Comparison of ENCODE assay signal across 8 mouse cellular contexts in genomic region chr7:112453805-112454214, GRCm38 (mm10). TPM values are rescaled to one million over a fixed set of nuclear protein-coding genes. Genes with fewer than 3 reads are reported as not detected.
DNase-seq lines count a peak whose midpoint lies in the region; ATAC-seq and TF ChIP-seq lines count a peak whose summit lies in the region.

No protein-coding gene starts in this region.

- peaks cover 15% of the 10 kb centered on the region for H3K4me1 ChIP-seq in hindbrain, embryonic 13.5 days (replicated peaks)
- H3K4me1 ChIP-seq in hindbrain, postnatal 0 days (ENCODE audit: insufficient read depth, low read length) = no peaks in the 10 kb centered on the region
- H3K4me1 ChIP-seq in embryonic facial prominence, embryonic 11.5 days (ENCODE audit: control insufficient read depth, insufficient read depth, low read length) = no peaks in the 10 kb centered on the region; the same call in 1 of the 2 replicates

- no peak overlapping the region for H3K9ac ChIP-seq in hindbrain, embryonic 13.5 days
- no peak overlapping the region for H3K9ac ChIP-seq in hindbrain, postnatal 0 days (replicated peaks; ENCODE audit: low read length)
- no peak overlapping the region for H3K9ac ChIP-seq in embryonic facial prominence, embryonic 11.5 days (replicated peaks; ENCODE audit: low read length)

- H3K27me3 ChIP-seq in hindbrain, embryonic 13.5 days = no peaks in the 10 kb centered on the region
- no peaks in the 10 kb centered on the region for H3K27me3 ChIP-seq in hindbrain, postnatal 0 days (ENCODE audit: insufficient read depth, low read length)
- H3K27me3 ChIP-seq in embryonic facial prominence, embryonic 11.5 days (ENCODE audit: control insufficient read depth, insufficient read depth, low read length) = no peaks in the 10 kb centered on the region

- no peak overlapping the region for H3K4me3 ChIP-seq in hindbrain, embryonic 13.5 days
- no peak overlapping the region for H3K4me3 ChIP-seq in hindbrain, postnatal 0 days (ENCODE audit: low read length)
- H3K4me3 ChIP-seq in embryonic facial prominence, embryonic 11.5 days (ENCODE audit: low read depth, low read length) = no peak overlapping the region

- H3K4me2 ChIP-seq in hindbrain, embryonic 13.5 days = no peak overlapping the region
- H3K4me2 ChIP-seq in hindbrain, postnatal 0 days (ENCODE audit: low read depth, low read length) = no peak overlapping the region
- H3K4me2 ChIP-seq in embryonic facial prominence, embryonic 11.5 days (ENCODE audit: low read depth, low read length) = no peak overlapping the region

- no peaks in the 10 kb centered on the region for H3K36me3 ChIP-seq in hindbrain, embryonic 13.5 days
- H3K36me3 ChIP-seq in hindbrain, postnatal 0 days (ENCODE audit: insufficient read depth, low read length) = no peaks in the 10 kb centered on the region
- H3K36me3 ChIP-seq in embryonic facial prominence, embryonic 11.5 days (replicated peaks; ENCODE audit: control insufficient read depth, insufficient read depth, low read depth, low read length) = no peaks in the 10 kb centered on the region

- no peak for ATAC-seq in hindbrain, embryonic 13.5 days (ENCODE audit: low FRiP score)
- no peak for ATAC-seq in hindbrain, postnatal 0 days
- ATAC-seq in embryonic facial prominence, embryonic 11.5 days (replicated peaks; ENCODE audit: insufficient number of reproducible peaks, low FRiP score, low TSS enrichment, low read depth) = no peak

- no peak for DNase-seq in hindbrain, postnatal 0 days (ENCODE audit: low spot score)
- peak; percentile 82 for DNase-seq in NIH3T3 (ENCODE audit: low read depth)
- peak; percentile 48 for DNase-seq in embryonic facial prominence, embryonic 11.5 days (ENCODE audit: low spot score)
- peak; percentile 68 for DNase-seq in lung, postnatal 10 days
- DNase-seq in testis, postnatal 10 days (ENCODE audit: low spot score) = no peak
- no peak for DNase-seq in layer of hippocampus, adult 9-11 months
- DNase-seq in urinary bladder, adult 2 months (ENCODE audit: low spot score) = no peak

- no peaks in the 10 kb centered on the region for H3K9me3 ChIP-seq in hindbrain, embryonic 13.5 days
- H3K9me3 ChIP-seq in hindbrain, postnatal 0 days (ENCODE audit: low read length) = no peaks in the 10 kb centered on the region
- no peaks in the 10 kb centered on the region for H3K9me3 ChIP-seq in embryonic facial prominence, embryonic 11.5 days (replicated peaks; ENCODE audit: control insufficient read depth, low read length)

- H3K27ac ChIP-seq in hindbrain, embryonic 13.5 days = peak overlapping the region; percentile 5; the same call in 1 of the 2 replicates
- no peak overlapping the region for H3K27ac ChIP-seq in hindbrain, postnatal 0 days
- 0 out of 2 replicates have a peak overlapping the region, but pooled peaks have one; percentile 16 for H3K27ac ChIP-seq in embryonic facial prominence, embryonic 11.5 days (replicated peaks; ENCODE audit: low read depth, low read length)

- WGBS in hindbrain, embryonic 13.5 days = 12% methylated on average over 3 of the region's 3 CpGs
- WGBS in hindbrain, postnatal 0 days = 23% methylated on average over 3 of the region's 3 CpGs
- 8% methylated on average over 3 of the region's 3 CpGs for WGBS in embryonic facial prominence, embryonic 11.5 days

- no peak for TF ChIP-seq CTCF in hindbrain, postnatal 0 days (IDR thresholded peaks at IDR 0.05; ENCODE audit: low read depth)

RNA-seq across cellular contexts. Expression of gene Parva, which starts 26.5 kb away (rescaled TPM):
- polyA plus RNA-seq in hindbrain, embryonic 13.5 days (2015; fragmentation: Nextera tagmentation; extraction: Ambion mirVana) = 30.8 and 31.0 TPM in 2 replicates
- total RNA-seq in hindbrain, postnatal 0 days (2014; rRNA removed) = 34.0 and 35.9 TPM in 2 replicates
- polyA plus RNA-seq in hindbrain, postnatal 0 days (2015; fragmentation: Nextera tagmentation; extraction: Ambion mirVana) = 26.3 and 28.8 TPM in 2 replicates
- polyA plus RNA-seq in embryonic facial prominence, embryonic 11.5 days (2014; fragmentation: Nextera tagmentation; extraction: Ambion mirVana) = 72.6 and 77.2 TPM in 2 replicates
- polyA plus RNA-seq in urinary bladder, adult 2 months (2012; rRNA removed) = 140 and 183 TPM in 2 replicates

Comparison
In these comparisons a context has a peak if more than half of its experiments do, and no peak if none do; other contexts are left out.
1. DNase-seq: peak in NIH3T3 (single experiment), embryonic facial prominence, embryonic 11.5 days (single experiment) and lung, postnatal 10 days (single experiment); none in hindbrain, postnatal 0 days (single experiment), testis, postnatal 10 days (single experiment), layer of hippocampus, adult 9-11 months (single experiment) and urinary bladder, adult 2 months (single experiment).